Mouse (Mus musculus): ENCODE measurements around the gene Pimreg.

The Pimreg gene

DNA sequence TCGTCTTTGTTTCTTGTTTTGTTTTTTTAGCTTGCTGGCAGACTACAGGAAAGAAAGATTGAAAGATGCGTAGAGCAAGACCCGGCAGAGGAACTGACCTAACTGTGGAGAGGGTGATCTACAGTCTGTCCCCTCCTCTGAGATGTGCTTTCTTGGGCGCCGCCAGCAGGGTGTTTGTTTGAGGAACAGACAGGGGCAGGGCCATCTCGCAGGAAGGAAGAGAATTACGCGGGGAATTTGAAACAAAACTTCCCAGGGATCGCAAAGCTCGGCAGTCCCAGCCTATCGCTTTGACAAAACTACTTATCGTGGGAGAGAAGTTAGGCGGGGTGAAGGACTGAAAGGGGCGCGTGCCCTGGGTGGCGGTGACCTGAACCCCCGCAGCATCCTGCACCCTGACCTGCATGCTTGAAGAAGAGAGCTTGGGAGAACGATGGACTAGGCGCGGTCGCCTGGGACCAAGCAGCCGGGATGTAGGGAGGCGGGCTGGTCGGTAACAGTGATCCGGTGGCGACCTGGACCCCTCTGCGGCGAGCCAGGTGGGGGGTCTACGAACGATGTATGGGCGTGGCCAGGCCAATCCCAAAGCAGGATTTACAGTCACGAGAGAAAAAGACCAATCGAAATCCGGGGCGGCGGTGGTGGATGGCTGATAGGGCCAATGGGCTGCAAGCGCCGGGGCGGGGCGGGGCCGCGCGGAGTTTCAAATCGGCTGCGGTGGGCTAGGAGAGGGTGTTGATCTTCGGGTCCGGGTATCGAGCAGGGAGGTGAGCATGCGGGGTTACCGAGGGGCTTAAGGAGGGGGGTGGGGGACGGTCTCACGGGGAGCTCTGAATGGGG is at the start of gene Pimreg:
Pimreg (plus strand) TSS at position 265 of the 840 bp plus-strand sequence.
- peak; percentile 82 to 88 for DNase-seq

DNA sequence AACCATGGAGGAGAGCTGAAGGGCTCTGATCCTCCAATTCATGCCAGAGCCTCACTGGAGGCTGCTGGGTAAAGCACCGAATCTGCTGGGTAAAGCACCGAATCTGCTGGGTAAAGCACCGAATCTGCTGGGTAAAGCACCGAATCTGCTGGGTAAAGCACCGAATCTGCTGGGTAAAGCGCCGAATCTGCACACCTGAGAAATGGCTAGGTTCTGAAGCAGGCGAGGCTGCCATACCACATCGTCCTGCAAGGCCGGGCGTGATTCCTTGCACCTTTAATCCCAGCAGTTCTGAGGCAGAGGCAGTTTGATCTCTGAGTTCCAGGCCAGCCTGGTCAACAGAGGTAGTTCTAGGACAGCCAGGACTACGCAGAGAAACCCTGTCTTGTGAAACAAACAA is 49.4 kb upstream of the Pimreg start:
- DNase-seq: no peak

DNA sequence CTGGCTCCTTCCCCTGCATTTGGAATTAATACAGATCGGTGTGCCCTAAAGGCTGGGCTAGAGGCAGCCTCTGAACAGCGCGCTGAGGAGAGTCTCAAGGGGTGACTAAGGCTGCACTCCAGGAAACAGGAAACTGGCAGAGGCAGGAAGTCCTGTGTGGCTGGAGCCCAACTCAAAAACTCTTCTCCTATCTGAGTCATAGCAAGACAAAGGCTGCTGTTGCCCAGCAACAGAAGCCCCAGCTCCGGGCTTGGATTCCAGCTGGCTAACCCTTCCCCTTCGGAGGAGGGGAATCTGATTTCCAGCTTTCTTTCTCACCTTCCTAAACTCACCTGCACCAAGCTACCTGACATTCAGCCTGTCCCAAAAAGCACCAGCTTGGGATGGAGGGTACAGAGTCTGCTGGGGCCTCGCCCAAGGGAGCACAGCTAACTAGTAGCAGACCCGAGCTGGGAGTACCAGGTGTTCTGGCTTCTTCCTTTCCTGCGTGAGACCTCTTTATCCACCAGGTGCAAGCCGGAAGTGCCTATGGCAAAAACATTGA is 45.8 kb upstream of the Pimreg start:
- peak; percentile 13 to 19 for DNase-seq

DNA sequence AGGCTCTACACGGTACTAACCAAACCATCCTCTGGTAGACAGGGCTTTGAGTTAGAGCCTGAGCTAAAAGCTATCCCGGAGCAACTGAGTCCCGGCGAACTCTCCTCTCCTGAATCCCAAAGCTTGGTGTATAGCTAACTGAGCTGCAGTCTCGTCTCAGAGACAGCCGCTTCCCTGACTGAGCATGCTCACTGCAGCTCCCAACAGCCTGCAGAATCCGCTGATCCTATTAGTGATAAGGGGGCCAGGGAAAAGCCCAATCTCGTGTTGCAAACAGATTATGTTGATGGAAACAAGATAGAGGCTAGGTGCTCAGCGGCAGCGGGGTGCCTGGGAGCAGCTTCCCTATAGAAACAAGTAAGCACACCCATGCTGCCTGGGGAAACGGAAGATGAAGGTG is 45.0 kb upstream of the Pimreg start:
- no peak for DNase-seq

DNA sequence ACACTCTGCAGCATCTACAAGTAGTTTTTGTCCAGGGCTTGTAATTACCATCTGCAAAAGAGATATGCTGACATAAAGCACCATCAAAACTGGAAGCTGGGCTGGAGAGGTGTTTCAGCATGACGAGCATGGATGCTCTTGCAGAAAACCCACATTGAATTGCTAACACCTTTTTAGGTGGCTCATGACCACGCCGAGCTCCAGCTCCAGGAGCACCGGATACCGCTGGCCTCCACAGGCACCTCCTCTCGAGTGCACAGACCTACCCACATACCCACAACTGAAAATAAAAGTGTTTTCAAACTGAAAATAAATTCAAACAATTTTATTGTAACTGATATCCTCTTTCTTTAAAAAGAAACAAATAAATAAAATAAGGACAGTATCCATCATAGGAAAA is 41.6 kb upstream of the Pimreg start:
- DNase-seq: no peak

GRCm38 (mm10) chr11:72002138-72002853 is 39.5 kb upstream of the Pimreg start:
- peak in 1 of 2 experiments; percentile 11 for DNase-seq

DNA sequence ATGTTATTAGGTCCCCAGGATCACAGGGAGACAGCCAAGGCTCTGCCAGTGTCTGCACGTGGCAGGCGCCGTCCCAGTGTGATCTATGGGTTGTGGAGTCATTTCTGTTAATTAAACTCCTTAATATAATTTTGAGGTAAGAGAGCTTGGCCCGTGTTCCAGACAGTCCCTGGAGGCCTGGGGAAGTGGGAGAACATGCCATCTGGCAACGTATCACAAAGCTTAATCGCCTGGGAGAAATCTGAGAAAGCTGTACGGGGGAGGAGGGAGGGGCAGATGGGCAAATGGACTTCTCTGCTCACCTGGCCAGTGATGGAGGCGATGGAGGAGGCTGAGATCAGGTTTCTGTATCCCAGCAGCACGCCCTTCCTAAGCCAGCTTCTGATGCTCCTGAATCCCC is 38.7 kb upstream of the Pimreg start:
- DNase-seq: no peak

DNA sequence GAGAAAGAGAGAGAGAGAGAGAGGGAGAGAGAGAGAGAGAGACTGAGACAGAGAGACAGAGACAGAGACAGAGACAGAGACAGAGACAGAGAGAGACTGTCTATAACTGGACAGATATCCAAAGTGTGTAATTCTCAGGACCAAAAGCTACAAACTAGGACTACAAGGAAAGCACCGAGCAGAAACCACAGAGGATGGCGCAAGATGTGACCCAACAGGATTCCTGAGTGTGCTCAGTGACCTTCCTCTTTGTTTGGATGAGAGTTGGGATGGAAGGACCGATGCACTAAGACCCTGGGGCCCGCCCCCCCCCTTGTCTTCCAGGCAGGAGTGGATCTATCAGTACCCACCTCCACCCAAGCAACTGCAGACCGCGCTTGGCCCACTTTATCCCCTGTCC is 36.3 kb upstream of the Pimreg start:
- DNase-seq: no peak

GRCm38 (mm10) chr11:72010367-72010766 is 31.5 kb upstream of the Pimreg start:
- DNase-seq: no peak

GRCm38 (mm10) chr11:72010940-72011722 is 30.7 kb upstream of the Pimreg start:
- DNase-seq: no peak

DNA sequence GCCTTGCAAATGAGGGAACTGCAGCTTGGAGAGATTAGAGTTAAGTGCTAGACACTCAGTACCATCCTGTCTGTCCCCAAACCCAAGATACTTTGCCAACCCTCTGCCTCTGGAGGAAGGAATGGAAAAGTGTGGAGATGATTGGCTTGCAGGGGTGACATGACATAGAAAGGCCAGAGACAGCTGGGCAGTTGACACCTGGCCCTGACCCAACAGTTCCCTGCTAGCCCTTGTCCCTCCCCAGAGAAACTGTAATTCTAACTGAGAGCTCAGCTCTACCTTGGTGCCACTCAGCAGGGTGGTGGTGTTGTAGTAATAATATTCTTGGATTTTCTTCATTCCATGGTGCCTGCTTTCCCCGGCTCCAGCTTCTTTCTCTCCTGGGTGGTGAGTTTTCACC is 29.9 kb upstream of the Pimreg start:
- DNase-seq: no peak

- no peak for DNase-seq
These were observed 27.2 kb upstream of the Pimreg start for GRCm38 (mm10) chr11:72014674-72015073.

DNA sequence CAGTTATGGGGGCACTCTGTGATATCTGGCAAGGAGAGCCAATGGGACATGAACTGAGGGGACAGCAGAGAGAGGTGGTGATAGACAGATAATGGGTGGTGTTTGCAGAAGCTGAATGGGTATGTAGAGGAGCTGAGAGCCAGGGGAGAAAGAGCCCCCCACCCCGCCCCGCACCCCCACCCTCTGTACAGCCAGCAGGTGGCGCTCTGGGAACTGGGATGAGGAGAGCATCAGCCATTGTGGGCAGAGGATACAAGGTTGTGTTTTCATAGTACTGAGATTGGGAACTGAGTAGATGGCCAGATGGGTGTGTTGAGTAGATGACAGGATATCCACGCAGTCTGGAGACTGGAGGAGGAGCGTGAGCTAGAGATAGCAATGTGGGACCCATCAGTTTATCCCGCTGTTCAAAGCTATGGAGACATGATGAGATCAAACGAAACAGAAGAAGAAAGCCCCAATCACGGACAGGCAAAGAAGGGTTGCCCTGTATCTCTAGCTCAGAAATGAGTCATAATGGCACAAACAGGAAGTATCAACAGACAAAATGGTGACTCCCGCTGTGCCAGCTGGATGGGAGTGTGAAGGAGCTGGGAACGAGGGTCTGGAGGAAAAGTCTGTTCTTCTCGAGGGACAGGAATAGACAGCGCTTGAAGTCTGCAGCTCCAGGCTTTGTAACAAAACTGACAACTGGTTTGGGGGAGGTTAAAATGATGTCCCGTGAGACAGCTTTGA is 25.1 kb upstream of the Pimreg start:
- DNase-seq: no peak

- DNase-seq: no peak
These were observed 24.6 kb upstream of the Pimreg start for GRCm38 (mm10) chr11:72017253-72017601.

- DNase-seq: no peak
These were observed 20.8 kb upstream of the Pimreg start for GRCm38 (mm10) chr11:72021015-72021414.

GRCm38 (mm10) chr11:72022827-72023226 is 19.0 kb upstream of the Pimreg start:
- DNase-seq: no peak

DNA sequence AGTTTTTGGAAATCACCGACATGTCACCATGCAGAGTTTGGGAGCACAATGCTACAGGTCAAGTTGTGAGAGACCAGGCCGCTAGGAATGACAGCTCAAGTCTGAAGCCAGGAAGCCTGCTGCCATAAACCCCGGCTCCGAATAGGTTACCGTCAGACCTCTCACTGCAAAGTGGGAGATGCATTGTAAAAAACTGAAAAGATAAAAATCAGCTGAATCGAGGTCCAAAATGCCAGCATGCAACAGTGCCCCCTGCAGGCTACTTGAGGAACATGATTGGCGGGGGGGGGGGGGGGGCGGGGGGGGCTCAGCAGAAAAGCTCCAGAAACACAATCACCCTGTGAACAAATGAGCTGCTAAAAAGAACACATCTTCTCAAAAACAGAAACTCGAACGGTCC is 18.3 kb upstream of the Pimreg start:
- no peak for DNase-seq

DNA sequence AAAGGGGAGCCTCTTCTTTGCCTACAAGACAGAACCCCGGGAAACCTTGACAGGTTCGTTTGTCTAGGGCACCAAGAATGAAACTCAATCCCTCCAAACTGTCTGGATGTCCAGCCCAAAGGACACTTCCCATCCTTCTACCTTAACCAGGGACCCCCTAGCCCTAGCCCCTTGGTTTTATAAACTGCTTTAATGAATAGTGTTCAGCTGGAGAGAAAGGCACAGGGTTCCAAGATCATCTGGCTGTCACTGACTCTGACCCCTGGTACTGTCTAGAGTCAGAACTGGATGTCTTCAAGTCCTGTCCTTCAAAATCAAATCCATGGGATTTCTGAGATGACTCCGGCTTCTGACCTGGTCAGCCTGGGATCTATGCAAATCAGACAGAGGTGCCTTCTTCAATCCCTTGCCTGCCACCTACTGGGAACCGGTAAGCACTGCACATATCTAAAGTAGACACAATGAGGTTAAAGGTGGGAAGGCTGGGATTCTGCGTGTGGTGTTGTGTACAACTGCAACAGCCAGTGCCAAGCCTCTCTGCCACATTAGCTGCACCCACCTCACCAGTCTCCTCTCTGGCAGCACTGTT is 17.5 kb upstream of the Pimreg start:
- DNase-seq: peak in 1 of 2 experiments; percentile 20

DNA sequence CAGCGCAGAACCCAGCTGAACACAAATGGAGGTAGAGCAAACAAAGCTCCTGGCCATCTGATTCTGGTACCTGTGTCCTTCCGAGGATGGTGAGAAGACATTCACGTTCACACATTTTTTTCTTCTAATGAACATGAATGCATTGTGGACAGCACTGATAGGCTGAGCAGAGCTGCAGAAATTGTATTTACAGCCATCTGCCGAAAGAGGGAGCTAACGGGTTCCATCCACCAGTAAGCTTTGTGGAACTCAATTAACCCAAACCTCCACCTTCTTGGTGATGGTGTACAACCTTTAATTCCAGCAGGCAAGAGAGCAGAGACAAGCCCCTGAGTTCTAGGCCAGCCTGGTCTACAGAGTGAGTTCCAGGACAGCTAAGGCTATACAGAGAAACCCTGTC is 16.0 kb upstream of the Pimreg start:
- no peak for DNase-seq

GRCm38 (mm10) chr11:72026516-72026915 is 15.3 kb upstream of the Pimreg start:
- no peak for DNase-seq

- DNase-seq: no peak
These were observed 14.0 kb upstream of the Pimreg start for GRCm38 (mm10) chr11:72027836-72028235.

- DNase-seq: no peak
These were observed 12.7 kb upstream of the Pimreg start for GRCm38 (mm10) chr11:72029143-72029542.

All from thymus, adult 18-20 months (tissue).